Mouse (Mus musculus) heart, adult 2 months (tissue): ENCODE results near the gene Ppp2r1b. TPM values are rescaled to one million over a fixed set of nuclear protein-coding genes. Genes with fewer than 3 reads are reported as not detected.
A peak's percentile ranks its signal among the peaks of the same experiment; 100 is the strongest.

ENCODE experiments used
- DNase-seq, 2 experiments: peaks; one replicate each; pipeline ENCODE4 v3.0.0; 2021
- H3K27ac ChIP-seq: fragments of 200-600 bp; 2 replicates; pipeline ENCODE4 v1.8.1; 2022
- H3K27me3 ChIP-seq: fragments of 200-500 bp; 2 replicates; pipeline ENCODE4 v1.6.1; 2012; ENCODE audit warnings: mild to moderate bottlenecking, low read length, inconsistent platforms, mixed read lengths; ENCODE audit not compliant: control insufficient read depth, insufficient read depth
- H3K36me3 ChIP-seq: fragments of 200-500 bp; 2 replicates; pipeline ENCODE4 v1.6.1; 2012; ENCODE audit warnings: low read length, inconsistent platforms; ENCODE audit not compliant: control insufficient read depth, insufficient read depth
- H3K4me1 ChIP-seq: fragments of 200-500 bp; 2 replicates; pipeline ENCODE4 v1.6.1; 2011; ENCODE audit warnings: low read length; ENCODE audit not compliant: control insufficient read depth, insufficient read depth
- H3K4me3 ChIP-seq: fragments of 200-600 bp; 2 replicates; pipeline ENCODE4 v1.8.1; 2022
- H3K79me2 ChIP-seq: fragments of 200-500 bp; replicated peaks from 2 replicates; pipeline ENCODE4 v1.6.1; 2012; ENCODE audit warnings: mild to moderate bottlenecking, inconsistent platforms, low read length, moderate library complexity, mixed read lengths; ENCODE audit not compliant: control insufficient read depth, insufficient read depth
- H3K9ac ChIP-seq: fragments of 200-500 bp; 2 replicates; pipeline ENCODE4 v1.6.1; 2012; ENCODE audit warnings: low read depth, mild to moderate bottlenecking, control low read depth, inconsistent platforms, low read length, mixed read lengths
- CTCF ChIP-seq: fragments of 200-600 bp; IDR thresholded peaks from 2 replicates; pipeline ENCODE4 v1.8.1; 2022; ENCODE audit warnings: antibody characterized with exemption, mild to moderate bottlenecking, moderate library complexity
- EP300 ChIP-seq: fragments of 200-500 bp; IDR thresholded peaks from 2 replicates; pipeline ENCODE4 v1.6.1; 2011; ENCODE audit warnings: low read depth, low read length, control low read depth; ENCODE audit not compliant: insufficient read depth
- POLR2A ChIP-seq: fragments of 200-500 bp; IDR thresholded peaks from 2 replicates; pipeline ENCODE4 v1.6.1; 2011; ENCODE audit warnings: mild to moderate bottlenecking, low read depth, low read length, control low read depth; ENCODE audit not compliant: insufficient read depth
- WGBS: fragments of 180-500 bp; shearing (Covaris S2); methylation state at CpG from one replicate; pipeline ENCODE4 v1.1.7; 2018; 5-methylcytosine and 5-hydroxymethylcytosine counted together
- intact Hi-C: fragments of 180-260 bp; cut with DNase I; formaldehyde crosslinking; loops from one replicate; pipeline ENCODE4 v1.15.1; 2025
- polyA plus RNA-seq: library from polyadenylated mRNA; depleted of rRNA; stranded (reverse); fragments of >200 nt; gene quantifications from 2 replicates; pipeline ENCODE4 v1.2.3, GENCODE M21; 2012
- total RNA-seq, 2 experiments: library from RNA; stranded (reverse); gene quantifications; 2 replicates each; pipeline ENCODE4 v1.2.3; 2021

Gene Ppp2r1b
- total and polyA plus RNA-seq, 3 experiments, result 5.4 to 10.8 (median 10.3) TPM

- intact Hi-C loops, result no loop called here
- Histone ChIP-seq H3K79me2 (no peaks in the 10 kb centered on the region), H3K4me1 (no peaks in the 10 kb centered on the region), H3K36me3 (no peaks in the 10 kb centered on the region), H3K27me3 (no peaks in the 10 kb centered on the region), H3K27ac (no peak overlapping the region), H3K9ac (no peak overlapping the region), H3K4me3 (no peak overlapping the region)
- DNase-seq, result no peak
- 87% methylated on average over 4 of the region's 4 CpGs for WGBS
- no peak for TF ChIP-seq CTCF
- no peak for TF ChIP-seq POLR2A
- no peak for TF ChIP-seq EP300
Observed at GRCm38 (mm10) chr9:50875470-50875869, 30.4 kb downstream of the Ppp2r1b start.

GRCm38 (mm10) chr9:50876287-50876686 is 31.2 kb downstream of the Ppp2r1b start:
- Histone ChIP-seq H3K27me3 (no peaks in the 10 kb centered on the region), H3K4me3 (no peak overlapping the region), H3K79me2 (no peaks in the 10 kb centered on the region), H3K9ac (no peak overlapping the region), H3K4me1 (no peaks in the 10 kb centered on the region), H3K36me3 (no peaks in the 10 kb centered on the region), H3K27ac (no peak overlapping the region)
- no peak for TF ChIP-seq CTCF
- no peak for TF ChIP-seq POLR2A
- no peak for TF ChIP-seq EP300
- DNase-seq, result no peak
- intact Hi-C loops, result no loop called here
- 95% methylated on average over 3 of the region's 3 CpGs for WGBS

- Histone ChIP-seq H3K4me1 (peaks cover 2% of the 10 kb centered on the region), H3K27ac (no peak overlapping the region), H3K9ac (no peak overlapping the region), H3K79me2 (no peaks in the 10 kb centered on the region), H3K27me3 (no peaks in the 10 kb centered on the region), H3K4me3 (no peak overlapping the region), H3K36me3 (no peaks in the 10 kb centered on the region; the same call in none of the 2 replicates)
- no peak for TF ChIP-seq POLR2A
- no peak for TF ChIP-seq EP300
- TF ChIP-seq CTCF, result no peak
- intact Hi-C loops, result no loop called here
- no peak for DNase-seq
- WGBS, result 68% methylated on average over 3 of the region's 3 CpGs
Observed at GRCm38 (mm10) chr9:50877431-50877830, 32.3 kb downstream of the Ppp2r1b start.

- no peaks in the 10 kb centered on the region for H3K79me2 ChIP-seq
- WGBS, result 60% methylated on average over 2 of the region's 2 CpGs
- TF ChIP-seq CTCF, result no peak
- TF ChIP-seq POLR2A, result no peak
- no peak for TF ChIP-seq EP300
- peak overlapping the region; percentile 9; the same call in 1 of the 2 replicates for H3K27ac ChIP-seq
- no peak overlapping the region for H3K9ac ChIP-seq
- no peaks in the 10 kb centered on the region; the same call in none of the 2 replicates for H3K36me3 ChIP-seq
- no peaks in the 10 kb centered on the region for H3K27me3 ChIP-seq
- H3K4me3 ChIP-seq, result no peak overlapping the region
- no peak for DNase-seq
- H3K4me1 ChIP-seq, result peaks cover 21% of the 10 kb centered on the region
- intact Hi-C loops, result no loop called here
Observed at GRCm38 (mm10) chr9:50882183-50882582, 37.1 kb downstream of the Ppp2r1b start.

GRCm38 (mm10) chr9:50884093-50884492 is 39.0 kb downstream of the Ppp2r1b start:
- H3K79me2 ChIP-seq, result no peaks in the 10 kb centered on the region
- peak; percentile 39 to 45 for DNase-seq
- H3K27me3 ChIP-seq, result no peaks in the 10 kb centered on the region
- no peaks in the 10 kb centered on the region; the same call in none of the 2 replicates for H3K36me3 ChIP-seq
- WGBS, result 70% methylated on average over 8 of the region's 8 CpGs
- H3K4me1 ChIP-seq, result peaks cover 23% of the 10 kb centered on the region
- H3K27ac ChIP-seq, result peak overlapping the region; percentile 67
- intact Hi-C loops, result no loop called here
- H3K4me3 ChIP-seq, result no peak overlapping the region
- TF ChIP-seq POLR2A (0 out of 2 replicates have a peak, but pooled peaks have one; percentile 11), EP300 (no peak)
- no peak overlapping the region for H3K9ac ChIP-seq

GRCm38 (mm10) chr9:50884741-50885599 is 39.9 kb downstream of the Ppp2r1b start:
- Histone ChIP-seq H3K4me3 (0 out of 2 replicates have a peak overlapping the region, but pooled peaks have one; percentile 4), H3K36me3 (no peaks in the 10 kb centered on the region; the same call in none of the 2 replicates), H3K27ac (peak overlapping the region; percentile 67), H3K9ac (peak overlapping the region; percentile 15), H3K4me1 (peaks cover 23% of the 10 kb centered on the region), H3K79me2 (no peaks in the 10 kb centered on the region), H3K27me3 (no peaks in the 10 kb centered on the region)
- 43% methylated on average over 10 of the region's 10 CpGs for WGBS
- peak; percentile 71; the same call in 1 of the 2 replicates for TF ChIP-seq POLR2A
- no peak for TF ChIP-seq CTCF
- peak; percentile 52; the same call in 1 of the 2 replicates for TF ChIP-seq EP300
- peak; percentile 70 for DNase-seq
- intact Hi-C loops, result no loop called here
